In the genomic region with DNA sequence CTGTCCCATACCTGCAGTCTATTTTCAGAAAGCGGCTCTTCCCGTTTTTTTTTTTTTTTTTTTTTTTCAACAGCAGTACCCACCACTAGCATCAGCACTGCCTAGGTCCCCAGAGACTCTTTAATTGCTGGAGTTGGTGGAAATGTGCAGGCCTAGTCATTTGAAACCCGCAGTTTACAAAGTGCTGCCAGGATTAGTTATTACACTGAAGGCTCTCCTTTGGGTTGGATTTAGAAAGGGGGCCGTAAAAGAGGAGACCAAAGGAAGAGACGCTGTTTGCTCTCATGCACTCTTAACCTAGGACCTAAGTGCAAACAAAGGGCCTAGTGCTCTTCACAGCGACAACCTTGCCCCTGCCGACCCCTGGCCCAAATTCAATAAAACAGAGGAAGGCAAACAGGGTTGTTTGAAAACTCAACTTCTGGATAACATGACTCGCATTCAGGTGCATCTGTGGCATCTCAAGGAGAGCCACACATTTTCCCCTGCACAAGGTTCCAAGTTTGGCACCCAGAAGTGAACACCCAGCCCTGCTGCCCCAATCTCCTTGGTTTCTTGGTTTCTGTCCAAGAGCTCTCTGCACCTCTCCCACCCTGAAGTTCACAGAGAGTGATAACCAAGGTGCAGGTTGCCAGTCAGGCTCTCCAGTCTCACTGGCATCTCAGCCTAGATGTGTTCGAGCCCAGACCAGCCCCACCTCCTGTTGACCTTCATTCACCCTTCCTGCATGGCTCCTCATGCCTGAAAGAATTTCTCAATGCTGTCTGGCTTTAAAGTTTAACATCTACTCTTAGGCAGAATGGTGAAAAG, we compare ENCODE assay signal across 9 mouse cellular contexts. TPM values are rescaled to one million over a fixed set of nuclear protein-coding genes. Genes with fewer than 3 reads are reported as not detected.
DNase-seq lines count a peak whose midpoint lies in the region; ATAC-seq and TF ChIP-seq lines count a peak whose summit lies in the region.
"Had no signal": no experiment of that assay in that cellular context is flagged by ENCODE, and none has a peak within 500 bp of the region (broad histone marks: within the 10 kb centered on the region; RNA-seq: fewer than 3 reads in every experiment).

No protein-coding gene starts in this region.

- no peak overlapping the region for H3K4me3 ChIP-seq in midbrain, postnatal 0 days (ENCODE audit: low read depth, low read length)
- H3K4me3 ChIP-seq in midbrain, embryonic 13.5 days (replicated peaks): no peak overlapping the region
- no peak overlapping the region for H3K4me3 ChIP-seq in heart, embryonic 16.5 days (ENCODE audit: low read length)
- H3K4me3 ChIP-seq: embryonic facial prominence, embryonic 12.5 days had no signal

- no peak overlapping the region for H3K9ac ChIP-seq in midbrain, postnatal 0 days (replicated peaks; ENCODE audit: low read length, poor library complexity, severe bottlenecking)
- H3K9ac ChIP-seq in midbrain, embryonic 13.5 days (replicated peaks): no peak overlapping the region
- H3K9ac ChIP-seq in heart, embryonic 16.5 days (ENCODE audit: low read length): no peak overlapping the region
- H3K9ac ChIP-seq: embryonic facial prominence, embryonic 12.5 days had no signal

- H3K4me2 ChIP-seq in midbrain, postnatal 0 days (ENCODE audit: low read depth, low read length, poor library complexity, severe bottlenecking): no peak overlapping the region
- no peak overlapping the region for H3K4me2 ChIP-seq in midbrain, embryonic 13.5 days (replicated peaks)
- 0 out of 2 replicates have a peak overlapping the region, but pooled peaks have one; percentile 13 for H3K4me2 ChIP-seq in heart, embryonic 16.5 days (ENCODE audit: low read depth, low read length)
- H3K4me2 ChIP-seq: embryonic facial prominence, embryonic 12.5 days had no signal

- no peaks in the 10 kb centered on the region for H3K9me3 ChIP-seq in midbrain, postnatal 0 days (ENCODE audit: low read length)
- no peaks in the 10 kb centered on the region for H3K9me3 ChIP-seq in midbrain, embryonic 13.5 days
- no peaks in the 10 kb centered on the region for H3K9me3 ChIP-seq in heart, embryonic 16.5 days (replicated peaks; ENCODE audit: control insufficient read depth, low read length)
- H3K9me3 ChIP-seq: embryonic facial prominence, embryonic 12.5 days had no signal

- no peaks in the 10 kb centered on the region for H3K36me3 ChIP-seq in midbrain, postnatal 0 days (ENCODE audit: insufficient read depth, low read length)
- no peaks in the 10 kb centered on the region for H3K36me3 ChIP-seq in midbrain, embryonic 13.5 days
- H3K36me3 ChIP-seq in heart, embryonic 16.5 days (ENCODE audit: control insufficient read depth, insufficient read depth): no peaks in the 10 kb centered on the region
- H3K36me3 ChIP-seq: embryonic facial prominence, embryonic 12.5 days had no signal

- TF ChIP-seq CTCF in midbrain, postnatal 0 days (IDR thresholded peaks at IDR 0.05): no peak

- H3K4me1 ChIP-seq in midbrain, postnatal 0 days (ENCODE audit: insufficient read depth, low read length): peaks cover 14% of the 10 kb centered on the region; the same call in 1 of the 2 replicates
- peaks cover 21% of the 10 kb centered on the region for H3K4me1 ChIP-seq in midbrain, embryonic 13.5 days (replicated peaks)
- H3K4me1 ChIP-seq in heart, embryonic 16.5 days (ENCODE audit: control insufficient read depth, insufficient read depth, low read length): peaks cover 38% of the 10 kb centered on the region

- DNase-seq in midbrain, postnatal 0 days (ENCODE audit: low spot score): peak; percentile 51
- peak; percentile 59 to 85 for DNase-seq in kidney, postnatal 25 days
- DNase-seq in layer of hippocampus, postnatal 14 days (ENCODE audit: low spot score in 2 of 2): no peak
- no peak for DNase-seq in gastrocnemius, postnatal 4 days (ENCODE audit: low spot score in 2 of 2)
- DNase-seq: thymus, postnatal 14 days had no signal

- 0 out of 2 replicates have a peak, but pooled peaks have one; percentile 7 for ATAC-seq in midbrain, postnatal 0 days (ENCODE audit: low FRiP score)
- no peak for ATAC-seq in midbrain, embryonic 13.5 days
- 0 out of 2 replicates have a peak, but pooled peaks have one; percentile 18 for ATAC-seq in heart, embryonic 16.5 days (replicated peaks; ENCODE audit: extremely low read depth, insufficient read depth, low FRiP score)
- ATAC-seq in erythroblast, adult 5-6 weeks (replicated peaks; ENCODE audit: low FRiP score, poor library complexity, severe bottlenecking): no peak

- no peaks in the 10 kb centered on the region for H3K27me3 ChIP-seq in midbrain, postnatal 0 days (ENCODE audit: insufficient read depth, low read length)
- H3K27me3 ChIP-seq in midbrain, embryonic 13.5 days: 0 out of 2 replicates have a peak, but pooled peaks cover 6% of the 10 kb centered on the region
- no peaks in the 10 kb centered on the region for H3K27me3 ChIP-seq in heart, embryonic 16.5 days (ENCODE audit: control insufficient read depth, insufficient read depth, low read length)
- H3K27me3 ChIP-seq: embryonic facial prominence, embryonic 12.5 days had no signal

- 46% methylated on average over 9 of the region's 9 CpGs for WGBS in midbrain, postnatal 0 days
- 35% methylated on average over 9 of the region's 9 CpGs for WGBS in midbrain, embryonic 13.5 days
- 41% methylated on average over 9 of the region's 9 CpGs for WGBS in heart, embryonic 16.5 days

- no peak overlapping the region for H3K27ac ChIP-seq in midbrain, postnatal 0 days (ENCODE audit: low read depth, low read length)
- no peak overlapping the region for H3K27ac ChIP-seq in midbrain, embryonic 13.5 days
- H3K27ac ChIP-seq in heart, embryonic 16.5 days (ENCODE audit: low read length): peak overlapping the region; percentile 87
- H3K27ac ChIP-seq: embryonic facial prominence, embryonic 12.5 days had no signal

RNA-seq across cellular contexts. Expression of a gene that starts 34.0 kb away (rescaled TPM):
- total RNA-seq in midbrain, postnatal 0 days (2014; rRNA removed): 9.2 and 11.2 TPM in 2 replicates
- 9.0 and 9.2 TPM in 2 replicates for polyA plus RNA-seq in midbrain, postnatal 0 days (2015; fragmentation: Nextera tagmentation; extraction: Ambion mirVana)
- polyA plus RNA-seq in midbrain, embryonic 13.5 days (2015; fragmentation: Nextera tagmentation; extraction: Ambion mirVana): 4.1 and 4.4 TPM in 2 replicates
- polyA plus RNA-seq in heart, embryonic 16.5 days (2015; fragmentation: Nextera tagmentation; extraction: Ambion mirVana): 5.3 and 5.7 TPM in 2 replicates
- 10 to 100 TPM; 31.8 to 40.4 TPM for total RNA-seq in layer of hippocampus, postnatal 14 days (2021)
- 1 to 10 TPM; 4.7 to 7.2 TPM for total RNA-seq in gastrocnemius, postnatal 4 days (2021)
- 6.5 and 7.3 TPM in 2 replicates for total RNA-seq in erythroblast, adult 5-6 weeks (2015; ENCODE audit: low replicate concordance)
- total RNA-seq in erythroblast, adult 5-6 weeks (2017; ENCODE audit: low replicate concordance): 2.4 and 2.9 TPM in 2 replicates

Comparison
In these comparisons a context has a peak if more than half of its experiments do, and no peak if none do; other contexts are left out.
1. ATAC-seq: peak in midbrain, postnatal 0 days (single experiment) and heart, embryonic 16.5 days (single experiment); none in midbrain, embryonic 13.5 days (single experiment) and erythroblast, adult 5-6 weeks (single experiment).
2. DNase-seq: peak in midbrain, postnatal 0 days (single experiment) and kidney, postnatal 25 days (2 of 2); none in layer of hippocampus, postnatal 14 days (0 of 2) and gastrocnemius, postnatal 4 days (0 of 2).